Mouse (Mus musculus): ENCODE measurements around the gene Tspan4. TPM values are rescaled to one million over a fixed set of nuclear protein-coding genes. Genes with fewer than 3 reads are reported as not detected.

The Tspan4 gene
- polyA plus RNA-seq, 1 experiment from 2014 or later: 75.1 TPM

DNA sequence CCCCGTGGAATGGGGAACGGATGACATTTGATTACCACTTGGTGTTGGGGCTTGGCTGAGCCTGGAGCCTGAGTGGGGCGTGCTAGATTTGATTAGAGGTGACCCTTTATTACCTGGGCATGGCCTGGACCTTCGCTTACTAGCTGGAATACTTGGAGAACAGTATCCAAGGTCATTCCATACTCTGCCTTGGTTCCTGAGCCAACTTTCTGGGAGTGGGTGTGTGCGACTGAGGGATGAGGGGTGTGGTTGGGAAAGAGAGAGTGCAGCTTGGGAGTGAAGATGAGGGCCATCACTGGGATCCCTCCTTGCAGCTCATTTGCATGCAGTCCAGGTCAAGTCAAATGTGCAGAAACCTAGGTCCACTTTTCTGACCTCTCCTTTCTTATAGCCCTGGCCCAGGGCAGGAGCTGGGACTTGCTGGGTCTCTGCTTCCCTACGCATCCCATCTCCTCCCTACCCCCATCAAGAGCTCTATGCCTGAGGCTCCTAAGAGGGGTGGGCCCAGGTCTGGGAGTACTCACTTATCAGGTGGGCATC is 8.1 kb downstream of the Tspan4 start:
- Histone ChIP-seq H3K9ac (ENCODE audit: low read length) (no peak overlapping the region), H3K36me3 (ENCODE audit: control insufficient read depth, insufficient read depth, low read length) (peaks cover 12% of the 10 kb centered on the region; the same call in 1 of the 2 replicates), H3K4me1 (replicated peaks; ENCODE audit: control insufficient read depth, insufficient read depth, low read length) (peaks cover 27% of the 10 kb centered on the region), H3K27me3 (replicated peaks; ENCODE audit: control insufficient read depth, insufficient read depth, low read length) (peaks cover 10% of the 10 kb centered on the region), H3K9me3 (ENCODE audit: control insufficient read depth, low read length) (no peaks in the 10 kb centered on the region), H3K4me2 (ENCODE audit: low read length) (no peak overlapping the region), H3K27ac (ENCODE audit: low read depth) (no peak overlapping the region), H3K4me3 (ENCODE audit: low read depth, low read length) (no peak overlapping the region)
- DNase-seq (ENCODE audit: low spot score): no peak
- no peak for ATAC-seq (replicated peaks; ENCODE audit: low FRiP score, low TSS enrichment, low read depth)
- WGBS: 74% methylated on average over 6 of the region's 6 CpGs

DNA sequence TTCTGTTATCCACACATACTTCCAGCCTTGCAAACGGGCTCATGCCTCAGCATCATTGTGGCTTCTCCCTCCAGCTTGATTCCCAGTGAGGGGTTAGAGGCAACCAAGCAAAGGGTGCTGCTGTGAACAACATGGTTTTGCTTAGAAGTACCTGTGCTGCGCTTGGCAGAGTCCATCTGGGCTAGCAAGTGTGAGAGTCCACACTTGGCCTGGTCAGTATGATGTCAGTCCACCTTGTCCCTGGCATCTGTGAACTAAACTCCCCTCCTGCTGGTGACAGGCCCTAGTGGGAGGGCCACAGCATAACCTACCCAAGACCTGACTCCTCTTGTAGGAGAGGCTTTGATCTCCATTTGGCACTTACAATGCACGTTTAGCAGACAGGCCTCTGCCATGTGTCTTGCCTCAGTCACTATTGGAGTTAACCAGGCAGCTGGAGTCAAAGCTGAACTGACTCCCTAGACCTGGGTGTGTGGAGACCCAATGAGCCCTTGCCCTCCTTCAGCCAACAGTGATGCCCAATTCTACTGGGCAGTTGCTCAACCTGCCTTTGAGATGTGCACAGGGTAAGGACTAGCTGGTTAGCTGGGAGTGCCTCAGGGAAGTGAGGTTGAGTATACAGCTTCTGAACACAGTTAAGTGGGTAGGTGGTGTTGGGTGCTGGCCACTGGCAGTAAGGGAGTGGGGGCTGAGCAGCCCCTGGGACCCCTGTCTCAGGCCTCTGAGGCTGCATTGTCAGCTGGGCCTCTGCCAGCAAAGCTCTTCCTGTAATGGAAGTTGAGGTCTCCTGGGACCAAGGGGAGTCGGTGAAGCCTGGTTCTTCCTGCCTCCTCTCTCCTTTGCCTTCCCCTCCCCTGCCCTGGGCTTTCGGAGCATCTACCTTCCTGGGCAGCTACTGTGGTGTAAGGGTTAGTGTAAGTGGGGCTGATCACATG is 9.4 kb downstream of the Tspan4 start:
- no peak overlapping the region for H3K4me3 ChIP-seq (ENCODE audit: low read depth, low read length)
- peaks cover 24% of the 10 kb centered on the region for H3K4me1 ChIP-seq (replicated peaks; ENCODE audit: control insufficient read depth, insufficient read depth, low read length)
- H3K9ac ChIP-seq (ENCODE audit: low read length): no peak overlapping the region
- ATAC-seq (replicated peaks; ENCODE audit: low FRiP score, low TSS enrichment, low read depth) (no peak), DNase-seq (ENCODE audit: low spot score) (no peak)
- H3K27ac ChIP-seq (ENCODE audit: low read depth): no peak overlapping the region
- peaks cover 12% of the 10 kb centered on the region; the same call in 1 of the 2 replicates for H3K36me3 ChIP-seq (ENCODE audit: control insufficient read depth, insufficient read depth, low read length)
- H3K4me2 ChIP-seq (ENCODE audit: low read length): no peak overlapping the region
- H3K27me3 ChIP-seq (replicated peaks; ENCODE audit: control insufficient read depth, insufficient read depth, low read length): peaks cover 10% of the 10 kb centered on the region
- H3K9me3 ChIP-seq (ENCODE audit: control insufficient read depth, low read length): no peaks in the 10 kb centered on the region
- 67% methylated on average over 5 of the region's 5 CpGs for WGBS

DNA sequence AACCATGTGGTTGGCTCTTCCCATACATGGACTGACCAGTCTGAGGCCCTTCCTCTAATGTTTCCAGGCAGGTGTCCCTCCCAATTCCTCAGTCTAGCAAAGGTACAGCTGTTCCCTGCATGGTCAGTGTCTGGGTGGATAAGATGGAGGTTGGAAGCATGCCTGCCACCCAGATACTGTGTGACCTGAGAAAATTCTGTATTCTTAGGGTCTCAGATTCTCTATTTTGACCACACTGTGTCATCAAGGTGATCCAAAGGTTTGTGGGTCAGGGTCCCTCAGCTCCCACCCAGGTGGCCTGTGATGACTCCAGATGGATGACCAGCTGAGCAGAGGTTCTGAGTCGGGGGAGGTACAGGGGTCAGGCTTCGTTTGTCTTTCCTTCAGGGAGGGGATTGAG is 10.1 kb downstream of the Tspan4 start:
- no peak for ATAC-seq (replicated peaks; ENCODE audit: low FRiP score, low TSS enrichment, low read depth)
- H3K4me1 ChIP-seq (replicated peaks; ENCODE audit: control insufficient read depth, insufficient read depth, low read length): peaks cover 24% of the 10 kb centered on the region
- H3K9ac ChIP-seq (ENCODE audit: low read length): no peak overlapping the region
- H3K9me3 ChIP-seq (ENCODE audit: control insufficient read depth, low read length): no peaks in the 10 kb centered on the region
- peaks cover 10% of the 10 kb centered on the region for H3K27me3 ChIP-seq (replicated peaks; ENCODE audit: control insufficient read depth, insufficient read depth, low read length)
- no peak overlapping the region for H3K4me3 ChIP-seq (ENCODE audit: low read depth, low read length)
- no peak for DNase-seq (ENCODE audit: low spot score)
- WGBS: 62% methylated on average over 2 of the region's 2 CpGs
- H3K27ac ChIP-seq (ENCODE audit: low read depth): no peak overlapping the region
- no peak overlapping the region for H3K4me2 ChIP-seq (ENCODE audit: low read length)
- H3K36me3 ChIP-seq (ENCODE audit: control insufficient read depth, insufficient read depth, low read length): peaks cover 16% of the 10 kb centered on the region; the same call in 1 of the 2 replicates

DNA sequence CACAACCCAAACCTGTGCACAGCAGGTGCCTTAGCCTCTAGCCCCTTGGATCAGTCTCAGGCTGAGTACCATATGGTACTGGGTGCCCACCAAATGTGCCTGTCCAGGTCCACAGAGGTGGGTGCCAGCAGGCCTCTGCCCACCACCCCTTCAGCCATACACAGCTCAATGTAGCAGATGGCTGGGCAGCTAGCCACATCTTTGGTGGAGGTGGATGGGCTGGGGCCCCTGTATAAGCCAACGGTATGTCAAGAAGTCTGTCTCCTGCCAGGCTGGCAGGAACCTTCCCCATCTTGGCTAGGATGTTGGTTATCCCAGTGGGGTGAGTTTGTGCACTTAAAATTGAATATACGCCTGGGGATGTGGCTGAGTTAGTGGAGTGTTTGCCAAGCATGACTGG is 10.6 kb downstream of the Tspan4 start:
- Histone ChIP-seq H3K4me2 (ENCODE audit: low read length) (no peak overlapping the region), H3K27me3 (replicated peaks; ENCODE audit: control insufficient read depth, insufficient read depth, low read length) (peaks cover 10% of the 10 kb centered on the region), H3K4me1 (replicated peaks; ENCODE audit: control insufficient read depth, insufficient read depth, low read length) (peaks cover 21% of the 10 kb centered on the region), H3K4me3 (ENCODE audit: low read depth, low read length) (no peak overlapping the region), H3K9me3 (ENCODE audit: control insufficient read depth, low read length) (no peaks in the 10 kb centered on the region), H3K27ac (ENCODE audit: low read depth) (no peak overlapping the region), H3K9ac (ENCODE audit: low read length) (no peak overlapping the region), H3K36me3 (ENCODE audit: control insufficient read depth, insufficient read depth, low read length) (peaks cover 17% of the 10 kb centered on the region)
- 93% methylated on average over 2 of the region's 2 CpGs for WGBS
- DNase-seq (ENCODE audit: low spot score): no peak
- no peak for ATAC-seq (replicated peaks; ENCODE audit: low FRiP score, low TSS enrichment, low read depth)

- Histone ChIP-seq H3K9me3 (ENCODE audit: control insufficient read depth, low read length) (no peaks in the 10 kb centered on the region), H3K27me3 (replicated peaks; ENCODE audit: control insufficient read depth, insufficient read depth, low read length) (peaks cover 10% of the 10 kb centered on the region), H3K4me1 (replicated peaks; ENCODE audit: control insufficient read depth, insufficient read depth, low read length) (peaks cover 17% of the 10 kb centered on the region), H3K4me3 (ENCODE audit: low read depth, low read length) (no peak overlapping the region), H3K36me3 (ENCODE audit: control insufficient read depth, insufficient read depth, low read length) (peaks cover 20% of the 10 kb centered on the region), H3K9ac (ENCODE audit: low read length) (no peak overlapping the region), H3K4me2 (ENCODE audit: low read length) (no peak overlapping the region), H3K27ac (ENCODE audit: low read depth) (no peak overlapping the region)
- 95% methylated on average over 1 of the region's 1 CpGs for WGBS
- no peak for ATAC-seq (replicated peaks; ENCODE audit: low FRiP score, low TSS enrichment, low read depth)
- DNase-seq (ENCODE audit: low spot score): no peak
These were observed 11.2 kb downstream of the Tspan4 start for GRCm38 (mm10) chr7:141486239-141486638.

DNA sequence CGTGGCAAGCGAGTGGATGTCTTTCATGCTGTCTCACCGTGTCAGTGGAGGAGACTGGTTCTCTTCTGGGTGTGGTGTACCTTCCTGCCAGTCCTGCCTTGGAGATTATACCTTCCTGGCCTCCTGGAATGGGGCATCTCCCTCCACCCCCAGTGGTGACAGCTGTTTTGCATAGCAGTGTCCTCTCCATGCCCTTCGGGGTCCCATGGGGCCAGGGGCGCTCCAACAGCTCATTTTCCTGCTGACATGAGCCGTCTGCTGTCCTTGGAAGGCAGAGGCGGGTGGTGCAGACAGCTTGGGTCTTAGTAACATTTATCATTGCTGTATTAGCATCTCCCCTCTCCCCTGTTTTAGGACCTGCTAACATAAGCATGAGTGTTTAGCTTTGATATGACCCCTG is 12.1 kb downstream of the Tspan4 start:
- WGBS: 76% methylated on average over 7 of the region's 7 CpGs
- Histone ChIP-seq H3K27me3 (replicated peaks; ENCODE audit: control insufficient read depth, insufficient read depth, low read length) (peaks cover 7% of the 10 kb centered on the region), H3K4me2 (ENCODE audit: low read length) (no peak overlapping the region), H3K36me3 (ENCODE audit: control insufficient read depth, insufficient read depth, low read length) (peaks cover 22% of the 10 kb centered on the region), H3K4me3 (ENCODE audit: low read depth, low read length) (no peak overlapping the region), H3K4me1 (replicated peaks; ENCODE audit: control insufficient read depth, insufficient read depth, low read length) (peaks cover 8% of the 10 kb centered on the region), H3K9ac (ENCODE audit: low read length) (no peak overlapping the region), H3K9me3 (ENCODE audit: control insufficient read depth, low read length) (no peaks in the 10 kb centered on the region), H3K27ac (ENCODE audit: low read depth) (no peak overlapping the region)
- ATAC-seq (replicated peaks; ENCODE audit: low FRiP score, low TSS enrichment, low read depth): no peak
- no peak for DNase-seq (ENCODE audit: low spot score)

GRCm38 (mm10) chr7:141491151-141491550 is 16.1 kb downstream of the Tspan4 start:
- H3K27ac ChIP-seq (ENCODE audit: low read depth): no peak overlapping the region
- H3K36me3 ChIP-seq (ENCODE audit: control insufficient read depth, insufficient read depth, low read length): peaks cover 44% of the 10 kb centered on the region
- no peak for DNase-seq (ENCODE audit: low spot score)
- H3K9ac ChIP-seq (ENCODE audit: low read length): no peak overlapping the region
- WGBS: 82% methylated on average over 2 of the region's 2 CpGs
- no peaks in the 10 kb centered on the region for H3K9me3 ChIP-seq (ENCODE audit: control insufficient read depth, low read length)
- H3K4me1 ChIP-seq (replicated peaks; ENCODE audit: control insufficient read depth, insufficient read depth, low read length): no peaks in the 10 kb centered on the region
- no peak for ATAC-seq (replicated peaks; ENCODE audit: low FRiP score, low TSS enrichment, low read depth)
- H3K4me3 ChIP-seq (ENCODE audit: low read depth, low read length): no peak overlapping the region
- no peaks in the 10 kb centered on the region for H3K27me3 ChIP-seq (replicated peaks; ENCODE audit: control insufficient read depth, insufficient read depth, low read length)
- no peak overlapping the region for H3K4me2 ChIP-seq (ENCODE audit: low read length)

DNA sequence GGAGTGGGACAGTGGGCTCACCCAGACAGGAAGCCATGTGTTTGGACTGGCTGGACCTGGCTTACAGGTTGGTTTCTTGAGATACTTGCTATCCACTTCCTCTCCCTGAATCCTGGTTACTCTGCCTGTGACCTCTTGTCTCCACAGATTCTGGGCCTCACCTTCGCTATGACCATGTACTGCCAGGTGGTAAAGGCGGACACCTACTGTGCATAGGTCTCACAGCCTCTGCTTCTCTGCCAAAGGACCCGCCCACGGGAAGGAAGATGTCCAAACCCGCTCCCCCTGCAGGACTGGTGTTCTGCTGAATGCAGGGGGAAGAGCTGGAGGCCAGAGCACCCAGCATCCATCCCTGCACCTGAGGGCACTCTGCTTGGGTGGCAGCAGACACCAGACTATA is 17.7 kb downstream of the Tspan4 start:
- Histone ChIP-seq H3K36me3 (ENCODE audit: control insufficient read depth, insufficient read depth, low read length) (peaks cover 37% of the 10 kb centered on the region), H3K9ac (ENCODE audit: low read length) (no peak overlapping the region), H3K27ac (ENCODE audit: low read depth) (no peak overlapping the region), H3K9me3 (ENCODE audit: control insufficient read depth, low read length) (no peaks in the 10 kb centered on the region), H3K27me3 (replicated peaks; ENCODE audit: control insufficient read depth, insufficient read depth, low read length) (no peaks in the 10 kb centered on the region), H3K4me1 (replicated peaks; ENCODE audit: control insufficient read depth, insufficient read depth, low read length) (no peaks in the 10 kb centered on the region), H3K4me3 (ENCODE audit: low read depth, low read length) (no peak overlapping the region), H3K4me2 (ENCODE audit: low read length) (no peak overlapping the region)
- WGBS: 91% methylated on average over 5 of the region's 5 CpGs
- DNase-seq (ENCODE audit: low spot score): no peak
- no peak for ATAC-seq (replicated peaks; ENCODE audit: low FRiP score, low TSS enrichment, low read depth)

Data from intestine, embryonic 14.5 days (tissue).